Mouse (Mus musculus): ENCODE results near the gene Med31.

- no peak for TF ChIP-seq TAL1 (IDR thresholded peaks at IDR 0.05; ENCODE audit: low read length)
- no peak for TF ChIP-seq GATA1 (IDR thresholded peaks at IDR 0.05; ENCODE audit: low read length)
Measured at GRCm38 (mm10) chr11:72174721-72175120, 40.7 kb downstream of the Med31 start.
